Mouse (Mus musculus) gastrocnemius, adult 2 months (tissue): ENCODE measurements around the gene Slc25a34. TPM values are rescaled to one million over a fixed set of nuclear protein-coding genes. Genes with fewer than 3 reads are reported as not detected.

Experiments used
- DNase-seq: peaks from one replicate; pipeline ENCODE4 v3.0.0; 2022
- H3K27ac ChIP-seq: fragments of 200-600 bp; 2 replicates; pipeline ENCODE4 v1.8.1; 2022; ENCODE audit warnings: mild to moderate bottlenecking
- H3K4me3 ChIP-seq: fragments of 200-600 bp; 2 replicates; pipeline ENCODE4 v1.8.1; 2022; ENCODE audit warnings: mild to moderate bottlenecking, moderate library complexity
- CTCF ChIP-seq: fragments of 200-600 bp; IDR thresholded peaks from 2 replicates; pipeline ENCODE4 v1.8.1; 2022; ENCODE audit warnings: antibody characterized with exemption, mild to moderate bottlenecking, moderate library complexity
- intact Hi-C: fragments of 180-260 bp; cut with DNase I; formaldehyde crosslinking; loops from one replicate; pipeline ENCODE4 v1.15.1; 2025
- total RNA-seq, 2 experiments: library from RNA; stranded (reverse); gene quantifications; 2 replicates each; pipeline ENCODE4 v1.2.3; 2021

The Slc25a34 gene
- total RNA-seq, 2 experiments from 2014 or later: 10.3 to 26.9 TPM

GRCm38 (mm10) chr4:141641353-141641771, 17.7 kb upstream of the Slc25a34 start:
- intact Hi-C loops: no loop called here
- peak; percentile 71 for DNase-seq

GRCm38 (mm10) chr4:141639474-141639873, 15.9 kb upstream of the Slc25a34 start:
- Histone ChIP-seq H3K4me3 (no peak overlapping the region), H3K27ac (no peak overlapping the region)
- no peak for DNase-seq
- TF ChIP-seq CTCF: no peak
- intact Hi-C loops: no loop called here

More at GRCm38 (mm10) chr4:141641353-141641771, 17.7 kb upstream of the Slc25a34 start:
- Histone ChIP-seq H3K27ac (peak overlapping the region; percentile 96), H3K4me3 (peak overlapping the region; percentile 6; the same call in 1 of the 2 replicates)
- no peak for TF ChIP-seq CTCF

GRCm38 (mm10) chr4:141636693-141637092, 13.1 kb upstream of the Slc25a34 start:
- intact Hi-C loops: loop anchor here (2.0 kb wide), 1 partner anchor 14 kb away; the partner anchor contains the start of gene Slc25a34
- Histone ChIP-seq H3K27ac (0 out of 2 replicates have a peak overlapping the region, but pooled peaks have one; percentile 41), H3K4me3 (no peak overlapping the region)
- peak; percentile 78 for DNase-seq
- TF ChIP-seq CTCF: no peak

GRCm38 (mm10) chr4:141635991-141636390, 12.4 kb upstream of the Slc25a34 start:
- no peak for DNase-seq
- no peak for TF ChIP-seq CTCF
- Histone ChIP-seq H3K27ac (no peak overlapping the region), H3K4me3 (no peak overlapping the region)
- intact Hi-C loops: loop anchor here (2.0 kb wide), 1 partner anchor 13 kb away; the partner anchor contains the start of gene Slc25a34

GRCm38 (mm10) chr4:141632111-141632873, 8.7 kb upstream of the Slc25a34 start:
- no peak for TF ChIP-seq CTCF
- H3K4me3 ChIP-seq: no peak overlapping the region
- H3K27ac ChIP-seq: no peak overlapping the region
- no peak for DNase-seq
- intact Hi-C loops: no loop called here

GRCm38 (mm10) chr4:141631250-141631649, 7.6 kb upstream of the Slc25a34 start:
- Histone ChIP-seq H3K27ac (no peak overlapping the region), H3K4me3 (no peak overlapping the region)
- TF ChIP-seq CTCF: no peak
- DNase-seq: no peak
- intact Hi-C loops: no loop called here

GRCm38 (mm10) chr4:141630021-141630420, 6.4 kb upstream of the Slc25a34 start:
- H3K27ac ChIP-seq: no peak overlapping the region
- TF ChIP-seq CTCF: no peak
- H3K4me3 ChIP-seq: no peak overlapping the region
- DNase-seq: no peak
- intact Hi-C loops: no loop called here

GRCm38 (mm10) chr4:141628661-141629060, 5.0 kb upstream of the Slc25a34 start:
- Histone ChIP-seq H3K4me3 (no peak overlapping the region), H3K27ac (no peak overlapping the region)
- TF ChIP-seq CTCF: no peak
- DNase-seq: no peak
- intact Hi-C loops: no loop called here

GRCm38 (mm10) chr4:141627502-141627901, 3.9 kb upstream of the Slc25a34 start:
- intact Hi-C loops: no loop called here
- H3K27ac ChIP-seq: no peak overlapping the region
- no peak for DNase-seq

GRCm38 (mm10) chr4:141625774-141626550, 2.3 kb upstream of the Slc25a34 start:
- no peak for DNase-seq
- no peak overlapping the region for H3K27ac ChIP-seq
- intact Hi-C loops: no loop called here
- no peak overlapping the region for H3K4me3 ChIP-seq
- TF ChIP-seq CTCF: no peak

More at GRCm38 (mm10) chr4:141627502-141627901, 3.9 kb upstream of the Slc25a34 start:
- TF ChIP-seq CTCF: no peak
- no peak overlapping the region for H3K4me3 ChIP-seq

GRCm38 (mm10) chr4:141624983-141625773, 1.6 kb upstream of the Slc25a34 start:
- DNase-seq: no peak
- peak; percentile 60 for TF ChIP-seq CTCF
- peak overlapping the region; percentile 90 for H3K27ac ChIP-seq
- H3K4me3 ChIP-seq: no peak overlapping the region
- intact Hi-C loops: no loop called here

GRCm38 (mm10) chr4:141624134-141624533, 513 bp upstream of the Slc25a34 start:
- Histone ChIP-seq H3K4me3 (no peak overlapping the region), H3K27ac (peak overlapping the region; percentile 90)
- DNase-seq: no peak
- TF ChIP-seq CTCF: no peak
- intact Hi-C loops: no loop called here
